Mouse (Mus musculus) lung, embryonic 15.5 days (tissue): ENCODE results near the gene Mpp6. TPM values are rescaled to one million over a fixed set of nuclear protein-coding genes. Genes with fewer than 3 reads are reported as not detected.

Experiments
- ATAC-seq: fragments of 200-750 bp; cut with Nextera tagmentation; 2 replicates; pipeline ENCODE4 v1.8.0; 2017; ENCODE audit warnings: moderate number of reproducible peaks, borderline replicate concordance; ENCODE audit not compliant: low FRiP score, low TSS enrichment; ENCODE audit errors: extremely low read depth
- H3K27ac ChIP-seq: fragments of 300-500 bp; sonication (generic); 2 replicates; pipeline ENCODE4 v1.5.1; 2015; ENCODE audit warnings: moderate library complexity, mild to moderate bottlenecking, inconsistent platforms
- H3K27me3 ChIP-seq: fragments of 300-500 bp; sonication (generic); 2 replicates; pipeline ENCODE4 v1.6.1; 2015; ENCODE audit warnings: inconsistent platforms
- H3K36me3 ChIP-seq: fragments of 300-500 bp; sonication (generic); 2 replicates; pipeline ENCODE4 v1.6.1; 2015; ENCODE audit warnings: inconsistent platforms
- H3K4me1 ChIP-seq: fragments of 300-500 bp; sonication (generic); 2 replicates; pipeline ENCODE4 v1.6.1; 2015; ENCODE audit warnings: inconsistent platforms
- H3K4me2 ChIP-seq: fragments of 300-500 bp; sonication (generic); 2 replicates; pipeline ENCODE4 v1.6.1; 2015; ENCODE audit warnings: inconsistent platforms, mild to moderate bottlenecking, moderate library complexity
- H3K4me3 ChIP-seq: fragments of 300-500 bp; sonication (generic); 2 replicates; pipeline ENCODE4 v1.5.1; 2015; ENCODE audit warnings: mild to moderate bottlenecking, inconsistent platforms
- H3K9ac ChIP-seq: fragments of 300-500 bp; sonication (generic); 2 replicates; pipeline ENCODE4 v1.6.1; 2015; ENCODE audit warnings: inconsistent platforms
- H3K9me3 ChIP-seq: fragments of 300-500 bp; sonication (generic); 2 replicates; pipeline ENCODE4 v1.6.1; 2016; ENCODE audit warnings: inconsistent platforms
- WGBS: fragments of 180-500 bp; shearing (Covaris S2); methylation state at CpG from one replicate; pipeline ENCODE4 v1.1.7; 2015; 5-methylcytosine and 5-hydroxymethylcytosine counted together
- polyA plus RNA-seq: library from polyadenylated mRNA; unstranded; fragments of >200 nt; fragmentation: Nextera tagmentation; extraction: Ambion mirVana; gene quantifications from 2 replicates; pipeline ENCODE4 v1.2.1, GENCODE M21; 2015

Gene Mpp6
- polyA plus RNA-seq, 1 experiment from 2014 or later: 64.2 TPM

DNA sequence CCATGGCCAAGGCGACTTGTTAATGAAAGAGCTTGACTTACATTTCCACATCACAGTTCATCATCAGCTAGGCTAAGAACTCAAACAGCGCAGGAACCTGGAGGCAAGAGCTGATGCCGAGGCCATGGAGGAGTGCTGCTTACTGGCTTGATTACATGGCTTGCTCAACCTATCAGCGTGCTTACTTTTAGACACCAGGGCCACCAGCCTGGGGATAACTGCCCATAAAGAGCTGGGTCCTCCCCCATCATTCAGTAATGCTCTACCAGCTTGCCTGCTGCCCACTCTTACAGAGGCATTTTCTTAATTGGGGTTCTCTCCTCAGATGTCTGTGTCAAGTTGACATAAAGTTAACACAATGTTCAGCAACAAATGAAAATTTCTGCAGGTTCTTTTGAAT, 95.1 kb downstream of the Mpp6 start:
- Histone ChIP-seq H3K9ac (no peak overlapping the region), H3K9me3 (no peaks in the 10 kb centered on the region), H3K27ac (no peak overlapping the region), H3K4me3 (no peak overlapping the region), H3K4me2 (no peak overlapping the region), H3K36me3 (no peaks in the 10 kb centered on the region), H3K27me3 (no peaks in the 10 kb centered on the region), H3K4me1 (no peaks in the 10 kb centered on the region)
- WGBS: 94% methylated on average over 4 of the region's 4 CpGs
- ATAC-seq: no peak

- no peaks in the 10 kb centered on the region for H3K27me3 ChIP-seq
- no peaks in the 10 kb centered on the region for H3K36me3 ChIP-seq
- H3K9me3 ChIP-seq: no peaks in the 10 kb centered on the region
- ATAC-seq: no peak
- H3K4me1 ChIP-seq: no peaks in the 10 kb centered on the region
- no peak overlapping the region for H3K4me2 ChIP-seq
- H3K27ac ChIP-seq: no peak overlapping the region
- no peak overlapping the region for H3K4me3 ChIP-seq
- H3K9ac ChIP-seq: no peak overlapping the region
- WGBS: 29% methylated on average over 2 of the region's 2 CpGs
Observed at GRCm38 (mm10) chr6:50214711-50215372, 104.8 kb downstream of the Mpp6 start.

DNA sequence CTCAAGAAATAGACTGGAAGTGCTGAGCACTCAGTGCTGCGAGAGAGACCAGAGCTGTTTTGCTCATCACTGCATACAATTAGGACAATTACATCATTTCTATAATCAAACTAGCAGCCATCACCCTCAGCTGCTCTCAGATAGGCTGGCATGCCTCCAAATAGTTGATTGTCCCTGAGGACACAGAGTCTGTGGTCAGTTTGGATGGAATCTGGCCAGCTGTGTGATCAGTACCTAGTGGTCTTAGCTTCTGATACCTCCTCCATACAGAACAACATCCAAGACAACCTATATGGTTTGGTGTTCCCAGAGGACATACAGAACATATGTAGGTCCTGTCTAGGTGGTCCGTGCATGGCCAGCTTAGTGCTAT, 105.3 kb downstream of the Mpp6 start:
- 71% methylated on average over 2 of the region's 2 CpGs for WGBS
- Histone ChIP-seq H3K27ac (no peak overlapping the region), H3K4me1 (no peaks in the 10 kb centered on the region), H3K27me3 (no peaks in the 10 kb centered on the region), H3K9me3 (no peaks in the 10 kb centered on the region), H3K9ac (no peak overlapping the region), H3K36me3 (no peaks in the 10 kb centered on the region), H3K4me2 (no peak overlapping the region), H3K4me3 (no peak overlapping the region)
- ATAC-seq: no peak

DNA sequence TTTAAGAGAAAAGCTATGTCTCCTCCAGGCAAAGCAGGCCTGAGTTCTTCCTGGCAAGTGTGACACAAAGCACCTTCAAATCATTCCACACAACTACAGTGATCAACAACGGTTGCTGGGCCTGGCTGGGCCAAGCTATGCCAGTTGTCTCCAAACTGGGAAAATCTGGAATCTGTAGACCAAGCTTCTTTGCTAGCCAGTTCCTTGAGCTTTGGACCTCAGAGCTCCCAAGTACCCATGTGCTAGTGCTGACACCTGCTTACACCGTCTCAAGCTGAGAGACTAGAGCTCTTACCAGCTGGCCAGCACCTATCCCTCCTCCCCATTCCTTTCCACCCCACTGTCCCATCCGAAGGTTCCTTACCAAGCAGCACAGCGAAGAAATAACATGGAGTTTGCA, 105.9 kb downstream of the Mpp6 start:
- Histone ChIP-seq H3K36me3 (no peaks in the 10 kb centered on the region), H3K4me3 (no peak overlapping the region), H3K27ac (no peak overlapping the region), H3K4me2 (no peak overlapping the region), H3K9me3 (no peaks in the 10 kb centered on the region), H3K9ac (no peak overlapping the region), H3K4me1 (no peaks in the 10 kb centered on the region), H3K27me3 (no peaks in the 10 kb centered on the region)
- 86% methylated on average over 4 of the region's 4 CpGs for WGBS
- ATAC-seq: no peak

DNA sequence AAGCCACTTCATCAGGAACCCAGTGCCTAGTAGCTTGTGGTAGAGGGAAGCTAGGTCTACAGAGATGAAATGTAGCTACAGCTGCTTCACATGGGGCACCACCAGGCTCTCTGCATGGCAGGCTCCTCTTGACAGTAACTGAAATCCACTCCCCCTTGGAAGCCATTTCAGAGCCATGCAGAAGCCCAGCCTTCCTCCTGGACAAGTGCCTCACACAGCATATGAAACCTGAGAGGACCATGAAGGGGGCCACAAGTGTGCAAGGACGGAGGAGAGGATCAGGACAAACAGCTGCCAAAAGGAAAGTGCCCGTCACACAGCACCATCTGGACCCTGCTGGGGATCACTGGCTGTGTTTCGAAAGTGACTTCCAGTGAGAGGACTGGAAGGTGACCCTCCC, 108.6 kb downstream of the Mpp6 start:
- no peaks in the 10 kb centered on the region for H3K27me3 ChIP-seq
- no peak overlapping the region for H3K27ac ChIP-seq
- no peaks in the 10 kb centered on the region for H3K36me3 ChIP-seq
- no peak for ATAC-seq
- H3K4me2 ChIP-seq: no peak overlapping the region
- no peaks in the 10 kb centered on the region for H3K9me3 ChIP-seq
- no peaks in the 10 kb centered on the region for H3K4me1 ChIP-seq
- no peak overlapping the region for H3K9ac ChIP-seq
- no peak overlapping the region for H3K4me3 ChIP-seq
- 37% methylated on average over 3 of the region's 3 CpGs for WGBS

DNA sequence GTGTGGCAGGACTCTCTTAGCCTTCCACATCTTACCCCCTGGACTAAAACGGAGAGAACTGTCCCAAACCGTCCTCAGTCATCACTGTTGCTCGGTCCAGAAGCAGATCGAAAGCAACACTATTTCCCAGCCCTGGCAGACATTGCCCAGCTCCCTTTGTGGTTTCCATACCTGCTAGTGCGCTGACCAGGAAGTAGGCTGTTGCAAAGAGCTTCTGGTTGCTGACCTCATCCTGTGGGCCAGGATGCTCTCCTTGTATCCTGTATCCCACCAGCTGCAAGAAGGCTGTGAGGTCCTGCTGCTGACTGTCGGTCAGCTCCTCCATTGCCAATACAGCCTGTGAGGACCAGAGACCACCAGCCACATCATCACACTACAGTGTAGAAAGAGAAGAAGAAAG, 109.0 kb downstream of the Mpp6 start:
- no peak for ATAC-seq
- Histone ChIP-seq H3K27me3 (no peaks in the 10 kb centered on the region), H3K9ac (no peak overlapping the region), H3K4me3 (no peak overlapping the region), H3K27ac (no peak overlapping the region), H3K4me2 (no peak overlapping the region), H3K4me1 (no peaks in the 10 kb centered on the region), H3K9me3 (no peaks in the 10 kb centered on the region), H3K36me3 (no peaks in the 10 kb centered on the region)
- WGBS: 83% methylated on average over 6 of the region's 6 CpGs

GRCm38 (mm10) chr6:50220863-50221262, 110.8 kb downstream of the Mpp6 start:
- no peaks in the 10 kb centered on the region for H3K27me3 ChIP-seq
- ATAC-seq: no peak
- no peaks in the 10 kb centered on the region for H3K4me1 ChIP-seq
- no peaks in the 10 kb centered on the region for H3K9me3 ChIP-seq
- no peak overlapping the region for H3K27ac ChIP-seq
- no peak overlapping the region for H3K4me2 ChIP-seq
- H3K36me3 ChIP-seq: no peaks in the 10 kb centered on the region
- WGBS: 50% methylated on average over 6 of the region's 6 CpGs
- no peak overlapping the region for H3K4me3 ChIP-seq
- H3K9ac ChIP-seq: no peak overlapping the region

- Histone ChIP-seq H3K4me2 (no peak overlapping the region), H3K27me3 (no peaks in the 10 kb centered on the region), H3K9me3 (no peaks in the 10 kb centered on the region), H3K4me1 (no peaks in the 10 kb centered on the region), H3K4me3 (no peak overlapping the region), H3K9ac (no peak overlapping the region), H3K36me3 (no peaks in the 10 kb centered on the region), H3K27ac (no peak overlapping the region)
- WGBS: 68% methylated on average over 5 of the region's 5 CpGs
- no peak for ATAC-seq
Observed at GRCm38 (mm10) chr6:50222351-50222750, 112.3 kb downstream of the Mpp6 start.

GRCm38 (mm10) chr6:50222986-50223385, 112.9 kb downstream of the Mpp6 start:
- Histone ChIP-seq H3K9me3 (no peaks in the 10 kb centered on the region), H3K36me3 (no peaks in the 10 kb centered on the region), H3K9ac (no peak overlapping the region), H3K4me3 (no peak overlapping the region), H3K27me3 (no peaks in the 10 kb centered on the region), H3K27ac (no peak overlapping the region), H3K4me2 (no peak overlapping the region), H3K4me1 (no peaks in the 10 kb centered on the region)
- no peak for ATAC-seq
- WGBS: 72% methylated on average over 5 of the region's 5 CpGs

GRCm38 (mm10) chr6:50223606-50224005, 113.6 kb downstream of the Mpp6 start:
- H3K4me2 ChIP-seq: no peak overlapping the region
- no peak overlapping the region for H3K9ac ChIP-seq
- WGBS: 83% methylated on average over 4 of the region's 4 CpGs
- H3K27ac ChIP-seq: no peak overlapping the region
- no peaks in the 10 kb centered on the region for H3K9me3 ChIP-seq
- no peak for ATAC-seq
- no peak overlapping the region for H3K4me3 ChIP-seq
- H3K4me1 ChIP-seq: no peaks in the 10 kb centered on the region
- no peaks in the 10 kb centered on the region for H3K27me3 ChIP-seq
- no peaks in the 10 kb centered on the region for H3K36me3 ChIP-seq

GRCm38 (mm10) chr6:50225232-50225631, 115.2 kb downstream of the Mpp6 start:
- Histone ChIP-seq H3K4me1 (no peaks in the 10 kb centered on the region), H3K36me3 (no peaks in the 10 kb centered on the region), H3K4me2 (no peak overlapping the region), H3K27me3 (no peaks in the 10 kb centered on the region), H3K9me3 (no peaks in the 10 kb centered on the region), H3K4me3 (no peak overlapping the region), H3K9ac (no peak overlapping the region), H3K27ac (no peak overlapping the region)
- no peak for ATAC-seq
- 80% methylated on average over 5 of the region's 5 CpGs for WGBS

GRCm38 (mm10) chr6:50228180-50228579, 118.1 kb downstream of the Mpp6 start:
- no peaks in the 10 kb centered on the region for H3K4me1 ChIP-seq
- H3K27ac ChIP-seq: no peak overlapping the region
- no peak overlapping the region for H3K4me3 ChIP-seq
- H3K27me3 ChIP-seq: no peaks in the 10 kb centered on the region
- no peaks in the 10 kb centered on the region for H3K9me3 ChIP-seq
- H3K9ac ChIP-seq: no peak overlapping the region
- ATAC-seq: 0 out of 2 replicates have a peak, but pooled peaks have one; percentile 39
- no peak overlapping the region for H3K4me2 ChIP-seq
- no peaks in the 10 kb centered on the region for H3K36me3 ChIP-seq
- 66% methylated on average over 5 of the region's 5 CpGs for WGBS

GRCm38 (mm10) chr6:50231288-50231687, 121.2 kb downstream of the Mpp6 start:
- Histone ChIP-seq H3K9me3 (no peaks in the 10 kb centered on the region), H3K36me3 (no peaks in the 10 kb centered on the region), H3K9ac (no peak overlapping the region), H3K27me3 (no peaks in the 10 kb centered on the region), H3K4me1 (no peaks in the 10 kb centered on the region), H3K4me3 (no peak overlapping the region), H3K4me2 (no peak overlapping the region), H3K27ac (no peak overlapping the region)
- no peak for ATAC-seq
- 91% methylated on average over 5 of the region's 5 CpGs for WGBS
